Mouse (Mus musculus): ENCODE data around the gene Nr1d1. TPM values are rescaled to one million over a fixed set of nuclear protein-coding genes. Genes with fewer than 3 reads are reported as not detected.

Nr1d1 gene
- polyA plus RNA-seq, 1 experiment from 2014 or later: 0.79 TPM

DNA sequence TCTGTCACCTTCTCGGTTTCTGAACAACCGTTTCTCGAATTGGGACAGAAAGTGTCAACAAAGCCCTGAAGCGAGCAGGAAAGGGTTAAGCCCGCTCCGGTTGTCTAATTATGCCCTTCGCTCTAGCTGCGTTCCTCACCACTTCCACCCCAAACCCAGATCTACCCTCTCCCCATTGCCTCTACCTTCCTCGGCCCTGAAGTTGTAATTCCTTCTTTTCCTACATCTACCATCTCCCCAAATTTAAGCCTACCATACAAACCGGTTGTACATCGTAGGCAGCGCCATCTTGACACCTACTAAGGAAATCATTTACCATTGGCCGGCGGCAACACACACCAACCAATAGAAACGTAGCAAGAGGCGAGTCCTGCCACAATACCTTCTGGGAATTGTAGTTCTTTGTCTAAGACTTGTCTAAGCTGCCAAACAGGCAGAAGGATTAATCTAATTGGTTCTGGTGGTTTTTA lies 46.0 kb downstream of the Nr1d1 start, which contains the start of gene Med24:
Med24 (minus strand) TSS at position 317 of the 470 bp plus-strand sequence.
- H3K4me3 ChIP-seq (replicated peaks): peak within 1 kb of the TSS; percentile 68
- peaks cover 2% of the 10 kb centered on the region; the same call in 1 of the 2 replicates for H3K9me3 ChIP-seq
- peak within 1 kb of the TSS; percentile 84 for H3K4me2 ChIP-seq
- peak; percentile 94 for ATAC-seq (ENCODE audit: insufficient number of reproducible peaks, insufficient read depth, low FRiP score, low TSS enrichment, low read depth)
- no peaks in the 10 kb centered on the region for H3K27me3 ChIP-seq
- peak within 1 kb of the TSS; percentile 76; the same call in 1 of the 2 replicates for H3K27ac ChIP-seq
- peaks cover 35% of the 10 kb centered on the region for H3K36me3 ChIP-seq
- peak within 1 kb of the TSS; percentile 63 for H3K9ac ChIP-seq (replicated peaks)
- WGBS: under 1% methylated on average over 16 of the region's 16 CpGs
- H3K4me1 ChIP-seq (replicated peaks): peaks cover 5% of the 10 kb centered on the region; the same call in 1 of the 2 replicates

DNA sequence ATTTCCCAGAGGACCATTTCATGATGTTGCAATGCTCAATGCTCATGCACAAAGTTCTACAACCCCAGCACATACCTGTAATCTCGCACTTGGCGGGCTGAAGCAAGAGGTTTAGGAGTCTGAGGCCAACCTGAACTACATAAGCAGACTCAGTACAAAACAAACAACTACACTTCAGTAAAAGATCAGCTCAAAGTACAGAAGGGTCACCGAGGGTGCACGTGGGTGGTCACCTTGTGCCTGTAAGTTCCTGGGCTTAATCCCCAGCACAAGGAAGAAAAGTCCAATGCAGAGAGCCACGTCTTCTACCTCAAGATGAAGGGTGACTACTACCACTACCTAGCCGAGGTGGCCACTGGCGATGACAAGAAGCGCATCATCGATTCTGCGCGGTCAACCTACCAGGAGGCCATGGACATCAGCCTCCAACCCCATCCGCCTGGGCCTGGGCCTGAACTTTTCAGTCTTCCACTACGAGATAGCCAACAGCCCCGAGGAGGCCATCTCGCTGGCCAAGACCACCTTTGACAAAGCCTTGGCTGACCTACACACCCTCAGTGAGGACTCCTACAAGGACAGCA lies 49.1 kb downstream of the Nr1d1 start:
- H3K9ac ChIP-seq (replicated peaks): no peak overlapping the region
- 93% methylated on average over 15 of the region's 15 CpGs for WGBS
- H3K27me3 ChIP-seq: no peaks in the 10 kb centered on the region
- no peak overlapping the region for H3K4me2 ChIP-seq
- no peak overlapping the region for H3K4me3 ChIP-seq (replicated peaks)
- H3K36me3 ChIP-seq: peaks cover 39% of the 10 kb centered on the region
- H3K27ac ChIP-seq: no peak overlapping the region
- H3K4me1 ChIP-seq (replicated peaks): peaks cover 16% of the 10 kb centered on the region
- no peaks in the 10 kb centered on the region for H3K9me3 ChIP-seq
- ATAC-seq (ENCODE audit: insufficient number of reproducible peaks, insufficient read depth, low FRiP score, low TSS enrichment, low read depth): no peak

DNA sequence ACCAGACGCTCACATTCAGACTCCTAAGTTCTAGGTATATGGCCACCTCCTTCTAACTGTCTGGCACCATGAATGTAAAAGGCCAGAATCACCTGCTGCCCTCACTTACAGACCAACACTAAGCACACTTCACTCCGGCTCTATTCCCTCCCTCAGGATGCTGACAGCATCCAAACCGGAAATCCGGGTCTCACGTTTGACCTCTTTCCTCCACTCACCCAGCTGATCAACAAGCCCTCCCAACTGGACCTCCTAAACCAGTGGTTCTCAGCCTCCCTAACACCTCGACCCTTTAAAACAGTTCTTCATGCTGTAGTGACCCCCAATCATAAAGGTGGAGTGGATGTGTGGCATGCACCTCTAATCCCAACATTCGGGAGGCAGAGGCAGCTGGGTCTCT lies 52.0 kb downstream of the Nr1d1 start:
- no peak for ATAC-seq (ENCODE audit: insufficient number of reproducible peaks, insufficient read depth, low FRiP score, low TSS enrichment, low read depth)
- Histone ChIP-seq H3K9ac (replicated peaks) (no peak overlapping the region), H3K27me3 (no peaks in the 10 kb centered on the region), H3K4me1 (replicated peaks) (peaks cover 13% of the 10 kb centered on the region), H3K4me2 (no peak overlapping the region), H3K9me3 (no peaks in the 10 kb centered on the region), H3K4me3 (replicated peaks) (no peak overlapping the region), H3K36me3 (peaks cover 57% of the 10 kb centered on the region), H3K27ac (no peak overlapping the region)
- WGBS: 82% methylated on average over 7 of the region's 7 CpGs

DNA sequence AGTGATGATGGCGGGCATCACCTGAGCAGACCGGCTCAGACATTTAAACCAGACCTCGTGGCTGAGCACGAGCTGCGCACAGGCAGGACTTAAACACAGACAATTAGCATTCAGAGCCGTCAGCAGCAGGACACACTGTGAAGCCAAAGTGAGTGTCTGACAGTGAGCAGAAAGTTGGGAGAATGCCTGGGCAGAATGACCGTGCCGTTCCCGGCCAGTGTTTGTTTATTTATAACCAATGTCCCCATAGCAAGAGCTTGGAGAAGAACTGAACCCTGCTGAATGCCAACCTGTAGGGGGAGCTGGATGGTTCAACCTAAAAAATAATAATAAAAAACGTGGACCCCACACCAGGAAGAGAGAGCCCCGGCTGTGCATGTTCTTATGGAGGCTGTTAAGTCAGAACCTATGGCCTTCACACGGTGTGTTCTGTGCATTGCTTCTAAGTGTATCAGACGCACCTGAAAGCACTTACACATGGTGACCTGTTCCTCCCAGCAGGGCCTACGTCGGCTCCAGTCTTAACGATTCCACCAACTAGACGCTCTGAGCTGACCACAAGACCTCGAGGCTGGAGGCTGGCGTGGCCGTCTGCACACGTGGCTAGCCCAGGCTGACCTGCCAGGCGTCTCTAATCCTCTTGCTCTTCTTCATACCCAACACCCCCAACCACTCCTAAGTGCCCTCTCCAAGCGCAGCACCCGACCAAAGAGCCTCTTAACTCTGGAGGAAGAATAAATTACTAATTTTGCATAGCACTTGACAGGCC lies 53.5 kb downstream of the Nr1d1 start:
- no peaks in the 10 kb centered on the region for H3K9me3 ChIP-seq
- peaks cover 16% of the 10 kb centered on the region for H3K4me1 ChIP-seq (replicated peaks)
- peaks cover 56% of the 10 kb centered on the region for H3K36me3 ChIP-seq
- 49% methylated on average over 24 of the region's 24 CpGs for WGBS
- H3K4me2 ChIP-seq: peak overlapping the region; percentile 0; the same call in 1 of the 2 replicates
- no peaks in the 10 kb centered on the region for H3K27me3 ChIP-seq
- no peak overlapping the region for H3K9ac ChIP-seq (replicated peaks)
- no peak overlapping the region for H3K4me3 ChIP-seq (replicated peaks)
- H3K27ac ChIP-seq: peak overlapping the region; percentile 62
- no peak for ATAC-seq (ENCODE audit: insufficient number of reproducible peaks, insufficient read depth, low FRiP score, low TSS enrichment, low read depth)

DNA sequence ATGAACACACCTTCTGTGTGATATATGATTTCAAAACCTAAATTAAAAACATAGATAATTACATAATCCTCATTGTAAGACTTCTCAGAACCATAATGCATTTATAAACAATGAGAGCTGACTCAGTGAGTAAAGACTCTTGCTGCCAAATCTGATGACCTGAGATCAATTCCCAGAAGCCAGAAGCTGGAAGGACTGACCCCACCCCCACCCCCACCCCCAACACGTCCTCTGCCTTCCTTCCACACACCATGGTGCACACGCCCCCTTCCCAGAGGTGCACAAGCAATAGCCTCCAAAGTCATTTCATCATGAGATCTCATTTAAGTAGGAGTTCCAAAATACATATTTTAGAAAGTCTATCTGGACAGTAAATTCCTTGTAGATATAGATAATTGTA lies 54.4 kb downstream of the Nr1d1 start:
- Histone ChIP-seq H3K4me3 (replicated peaks) (no peak overlapping the region), H3K27me3 (no peaks in the 10 kb centered on the region), H3K36me3 (peaks cover 56% of the 10 kb centered on the region), H3K4me1 (replicated peaks) (peaks cover 16% of the 10 kb centered on the region), H3K27ac (no peak overlapping the region), H3K9ac (replicated peaks) (no peak overlapping the region), H3K4me2 (no peak overlapping the region), H3K9me3 (no peaks in the 10 kb centered on the region)
- 75% methylated on average over 2 of the region's 2 CpGs for WGBS
- no peak for ATAC-seq (ENCODE audit: insufficient number of reproducible peaks, insufficient read depth, low FRiP score, low TSS enrichment, low read depth)

Other genes starting within 250 kb of the Nr1d1 start
- gene Ikzf3, start 229.3 kb downstream of the Nr1d1 start, polyA plus RNA-seq (2016; fragmentation: Nextera tagmentation; extraction: Ambion mirVana): 0.45 and 0.54 TPM in 2 replicates
- 0.65 TPM in 1 of 2 replicates, not detected in the other for gene Zpbp2, start 224.2 kb downstream of the Nr1d1 start, polyA plus RNA-seq (2016; fragmentation: Nextera tagmentation; extraction: Ambion mirVana)
- gene Ormdl3, start 188.0 kb downstream of the Nr1d1 start, polyA plus RNA-seq (2016; fragmentation: Nextera tagmentation; extraction: Ambion mirVana): 58.2 and 63.1 TPM in 2 replicates
- not detected in 2 replicates for gene Lrrc3c, start 177.0 kb downstream of the Nr1d1 start, polyA plus RNA-seq (2016; fragmentation: Nextera tagmentation; extraction: Ambion mirVana)
- gene Gm12355, start 149.7 kb downstream of the Nr1d1 start, polyA plus RNA-seq (2016; fragmentation: Nextera tagmentation; extraction: Ambion mirVana): 1.2 and 1.3 TPM in 2 replicates
- gene Gsdma3, start 149.0 kb downstream of the Nr1d1 start, polyA plus RNA-seq (2016; fragmentation: Nextera tagmentation; extraction: Ambion mirVana): not detected in 2 replicates
- gene Gsdma2, start 128.6 kb downstream of the Nr1d1 start, polyA plus RNA-seq (2016; fragmentation: Nextera tagmentation; extraction: Ambion mirVana): not detected in 2 replicates
- gene Gsdma, start 111.0 kb downstream of the Nr1d1 start, polyA plus RNA-seq (2016; fragmentation: Nextera tagmentation; extraction: Ambion mirVana): not detected in 2 replicates
- gene Psmd3, start 92.8 kb downstream of the Nr1d1 start, polyA plus RNA-seq (2016; fragmentation: Nextera tagmentation; extraction: Ambion mirVana): 247 and 258 TPM in 2 replicates
- not detected in 2 replicates for gene Csf3, start 74.1 kb downstream of the Nr1d1 start, polyA plus RNA-seq (2016; fragmentation: Nextera tagmentation; extraction: Ambion mirVana)
- gene Med24, start 45.9 kb downstream of the Nr1d1 start, polyA plus RNA-seq (2016; fragmentation: Nextera tagmentation; extraction: Ambion mirVana): 74.4 and 79.3 TPM in 2 replicates
- gene Thra, start 34.7 kb downstream of the Nr1d1 start, polyA plus RNA-seq (2016; fragmentation: Nextera tagmentation; extraction: Ambion mirVana): 22.3 and 24.9 TPM in 2 replicates
- 32.7 and 35.3 TPM in 2 replicates for gene Msl1, start 20.2 kb upstream of the Nr1d1 start, polyA plus RNA-seq (2016; fragmentation: Nextera tagmentation; extraction: Ambion mirVana)
- 48.1 and 54.1 TPM in 2 replicates for gene Casc3, start 29.6 kb upstream of the Nr1d1 start, polyA plus RNA-seq (2016; fragmentation: Nextera tagmentation; extraction: Ambion mirVana)
- gene Rapgefl1, start 61.5 kb upstream of the Nr1d1 start, polyA plus RNA-seq (2016; fragmentation: Nextera tagmentation; extraction: Ambion mirVana): 2.5 and 3.3 TPM in 2 replicates
- gene Wipf2, start 88.3 kb upstream of the Nr1d1 start, polyA plus RNA-seq (2016; fragmentation: Nextera tagmentation; extraction: Ambion mirVana): 5.6 and 5.8 TPM in 2 replicates
- gene Cdc6, start 132.5 kb upstream of the Nr1d1 start, polyA plus RNA-seq (2016; fragmentation: Nextera tagmentation; extraction: Ambion mirVana): 44.8 and 48.5 TPM in 2 replicates
- gene Rara, start 152.5 kb upstream of the Nr1d1 start, polyA plus RNA-seq (2016; fragmentation: Nextera tagmentation; extraction: Ambion mirVana): 47.1 TPM in 2 replicates
- gene Gjd3, start 207.7 kb upstream of the Nr1d1 start, polyA plus RNA-seq (2016; fragmentation: Nextera tagmentation; extraction: Ambion mirVana): 0.51 TPM in 1 of 2 replicates, not detected in the other
- gene Top2a, start 248.9 kb upstream of the Nr1d1 start, polyA plus RNA-seq (2016; fragmentation: Nextera tagmentation; extraction: Ambion mirVana): 347 and 362 TPM in 2 replicates

Data from limb, embryonic 12.5 days (tissue).